Mouse (Mus musculus) hindbrain, embryonic 12.5 days (tissue): Measurements from ENCODE around the gene Onecut1. TPM values are rescaled to one million over a fixed set of nuclear protein-coding genes. Genes with fewer than 3 reads are reported as not detected.
A peak's percentile ranks its signal among the peaks of the same experiment; 100 is the strongest.

Experiments used
- ATAC-seq: fragments of 200-750 bp; cut with Nextera tagmentation; 2 replicates; pipeline ENCODE4 v1.8.0; 2017; ENCODE audit warnings: moderate TSS enrichment; ENCODE audit not compliant: low FRiP score
- H3K27ac ChIP-seq: fragments of 300-500 bp; sonication (generic); 2 replicates; pipeline ENCODE4 v1.5.1; 2016; ENCODE audit warnings: mild to moderate bottlenecking
- H3K27me3 ChIP-seq: fragments of 300-500 bp; sonication (generic); 2 replicates; pipeline ENCODE4 v1.6.1; 2016; ENCODE audit warnings: mild to moderate bottlenecking
- H3K36me3 ChIP-seq: fragments of 300-500 bp; sonication (generic); 2 replicates; pipeline ENCODE4 v1.6.1; 2016; ENCODE audit warnings: mild to moderate bottlenecking
- H3K4me1 ChIP-seq: fragments of 300-500 bp; sonication (generic); 2 replicates; pipeline ENCODE4 v1.6.1; 2016
- H3K4me2 ChIP-seq: fragments of 300-500 bp; sonication (generic); replicated peaks from 2 replicates; pipeline ENCODE4 v1.6.1; 2016; ENCODE audit warnings: mild to moderate bottlenecking
- H3K4me3 ChIP-seq: fragments of 300-500 bp; sonication (generic); 2 replicates; pipeline ENCODE4 v1.5.1; 2016; ENCODE audit warnings: mild to moderate bottlenecking
- H3K9ac ChIP-seq: fragments of 300-500 bp; sonication (generic); 2 replicates; pipeline ENCODE4 v1.6.1; 2016; ENCODE audit warnings: mild to moderate bottlenecking, moderate library complexity
- H3K9me3 ChIP-seq: fragments of 300-500 bp; sonication (generic); replicated peaks from 2 replicates; pipeline ENCODE4 v1.6.1; 2016; ENCODE audit warnings: mild to moderate bottlenecking
- WGBS: fragments of 180-500 bp; shearing (Covaris S2); methylation state at CpG from one replicate; pipeline ENCODE4 v1.1.7; 2016; 5-methylcytosine and 5-hydroxymethylcytosine counted together
- polyA plus RNA-seq: library from polyadenylated mRNA; unstranded; fragments of >200 nt; fragmentation: Nextera tagmentation; extraction: Ambion mirVana; gene quantifications from 2 replicates; pipeline ENCODE4 v1.2.1, GENCODE M21; 2016

Gene Onecut1
- polyA plus RNA-seq, 1 experiment from 2014 or later: 11.7 TPM

DNA sequence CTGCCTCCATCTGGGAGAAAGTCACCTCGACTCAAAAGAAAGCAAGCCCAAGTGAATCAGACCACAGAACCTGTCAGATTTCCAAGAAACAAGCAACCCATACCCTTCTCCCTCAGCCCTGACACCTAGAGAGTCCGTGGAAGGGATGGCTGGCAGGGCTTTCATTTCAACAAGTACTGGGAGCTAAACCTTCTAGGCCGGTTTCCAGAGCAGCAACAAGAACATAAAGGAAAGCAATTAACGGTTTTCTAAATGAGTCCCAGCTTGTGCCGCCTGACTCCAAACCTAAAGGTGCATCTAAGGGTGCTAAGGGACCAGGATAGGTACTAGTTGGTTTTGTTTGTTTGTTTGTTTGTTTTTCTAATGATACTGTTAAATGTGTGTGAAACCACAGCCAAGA is 10.1 kb upstream of the Onecut1 start:
- WGBS: under 1% methylated on average over 5 of the region's 5 CpGs
- H3K27ac ChIP-seq: no peak overlapping the region
- no peak overlapping the region for H3K4me3 ChIP-seq

DNA sequence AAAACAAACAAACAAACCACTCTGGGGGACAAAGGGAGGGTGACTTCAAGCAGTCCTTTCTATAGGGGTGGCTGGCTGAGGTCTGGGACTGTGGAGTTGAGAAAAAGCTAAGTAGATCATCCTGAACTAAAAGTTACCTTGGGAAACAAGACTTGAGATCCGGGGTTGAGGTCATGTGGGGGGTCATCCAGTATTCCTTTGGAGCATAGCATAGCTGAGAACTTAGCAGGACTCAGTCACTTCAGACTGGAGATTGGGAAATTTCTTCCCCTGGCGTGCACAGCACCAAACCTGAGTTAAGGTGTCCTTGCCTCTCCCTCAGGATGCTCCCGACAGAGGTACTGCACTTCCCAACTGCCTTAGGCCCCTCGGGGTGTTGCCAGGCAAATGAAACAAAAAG is 9.4 kb upstream of the Onecut1 start:
- no peaks in the 10 kb centered on the region for H3K36me3 ChIP-seq
- ATAC-seq: no peak
- H3K9ac ChIP-seq: no peak overlapping the region
- H3K4me1 ChIP-seq: peaks cover 27% of the 10 kb centered on the region
- no peak overlapping the region for H3K27ac ChIP-seq
- peaks cover 94% of the 10 kb centered on the region for H3K27me3 ChIP-seq
- H3K4me3 ChIP-seq: no peak overlapping the region
- H3K9me3 ChIP-seq: no peaks in the 10 kb centered on the region
- H3K4me2 ChIP-seq: no peak overlapping the region
- 3% methylated on average over 4 of the region's 4 CpGs for WGBS

More for the DNA sequence above, 10.1 kb upstream of the Onecut1 start:
- Histone ChIP-seq H3K36me3 (no peaks in the 10 kb centered on the region), H3K4me1 (peaks cover 31% of the 10 kb centered on the region), H3K9ac (no peak overlapping the region), H3K4me2 (peak overlapping the region; percentile 25; the same call in 1 of the 2 replicates), H3K27me3 (peaks cover 94% of the 10 kb centered on the region), H3K9me3 (no peaks in the 10 kb centered on the region)
- no peak for ATAC-seq

DNA sequence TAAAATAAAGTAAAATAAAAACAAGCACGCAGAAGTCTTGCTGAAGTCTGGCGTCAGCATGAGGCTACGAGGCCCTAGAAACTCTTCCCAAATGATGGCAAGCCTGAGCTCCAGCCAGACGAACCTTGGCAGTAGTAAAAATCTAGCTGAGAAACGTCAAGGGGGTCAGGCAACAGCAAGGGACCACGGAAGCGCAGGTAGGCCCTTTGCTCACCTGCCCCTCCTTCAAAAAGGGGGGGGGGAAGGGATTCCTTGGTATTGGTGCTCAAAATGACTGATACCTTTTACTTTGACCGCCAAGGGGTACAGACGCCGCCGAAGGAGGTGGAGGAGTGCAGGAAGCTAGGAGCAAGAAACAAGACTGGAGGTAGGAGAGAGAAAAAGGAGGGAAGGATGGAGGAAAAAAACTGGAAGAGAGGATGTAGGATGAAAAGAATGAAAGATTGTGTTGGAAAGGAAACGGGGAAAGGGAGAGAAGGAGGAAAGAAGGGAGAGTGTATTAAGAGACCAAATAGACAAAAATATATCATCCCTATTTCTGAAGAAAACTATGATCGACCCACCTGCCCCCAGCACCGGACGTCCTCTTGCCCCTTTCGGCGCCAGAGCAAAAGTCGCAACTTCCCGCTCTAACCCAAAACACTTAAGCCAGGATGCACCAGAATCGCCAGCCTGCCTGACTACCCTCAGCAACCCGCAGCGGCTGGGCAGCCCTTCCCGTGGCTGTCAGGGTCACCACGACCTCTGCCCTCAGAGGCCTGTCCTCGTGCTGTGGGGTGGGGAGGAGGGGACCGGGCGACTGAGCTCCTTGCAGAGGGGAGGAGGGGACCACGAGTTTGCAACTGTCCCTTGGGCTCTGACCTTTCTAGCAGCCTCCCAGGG is 8.3 kb upstream of the Onecut1 start:
- no peak overlapping the region for H3K9ac ChIP-seq
- 0 out of 2 replicates have a peak overlapping the region, but pooled peaks have one; percentile 13 for H3K27ac ChIP-seq
- 1% methylated on average over 28 of the region's 28 CpGs for WGBS
- no peak for ATAC-seq
- peaks cover 95% of the 10 kb centered on the region for H3K27me3 ChIP-seq
- no peaks in the 10 kb centered on the region for H3K9me3 ChIP-seq
- peak overlapping the region; percentile 3; the same call in 1 of the 2 replicates for H3K4me3 ChIP-seq
- H3K4me2 ChIP-seq: peak overlapping the region; percentile 16
- H3K36me3 ChIP-seq: no peaks in the 10 kb centered on the region
- peaks cover 24% of the 10 kb centered on the region for H3K4me1 ChIP-seq

DNA sequence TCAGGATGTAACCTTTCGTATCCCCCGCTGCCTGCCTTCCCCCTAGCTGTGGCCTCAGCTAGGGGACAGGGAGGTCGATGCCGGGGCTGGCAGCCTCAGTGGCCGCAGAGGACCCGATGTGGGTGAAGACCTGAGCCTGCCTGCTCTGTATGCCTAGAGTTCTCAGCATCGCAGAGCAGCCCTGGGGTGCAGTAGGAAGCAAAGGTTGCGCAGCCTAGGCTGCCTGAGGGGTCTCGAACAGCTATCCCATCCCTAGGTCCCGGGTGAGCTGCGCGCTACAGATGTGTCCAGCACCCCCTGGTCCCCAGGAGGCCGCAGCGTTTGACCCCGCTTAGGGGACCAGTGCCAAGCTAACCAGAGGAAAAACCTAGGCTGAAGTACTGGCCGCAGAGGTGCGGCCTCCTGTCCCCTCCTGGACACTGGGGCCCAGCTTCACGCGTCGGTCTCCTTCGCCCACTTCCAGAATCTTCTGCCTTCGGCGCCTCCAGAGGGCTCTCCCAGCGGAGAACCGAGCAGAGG is 7.6 kb upstream of the Onecut1 start:
- Histone ChIP-seq H3K9me3 (no peaks in the 10 kb centered on the region), H3K4me2 (peak overlapping the region; percentile 16), H3K27me3 (peaks cover 95% of the 10 kb centered on the region), H3K9ac (0 out of 2 replicates have a peak overlapping the region, but pooled peaks have one; percentile 37), H3K36me3 (no peaks in the 10 kb centered on the region), H3K4me1 (peaks cover 17% of the 10 kb centered on the region), H3K4me3 (no peak overlapping the region), H3K27ac (peak overlapping the region; percentile 13; the same call in 1 of the 2 replicates)
- WGBS: under 1% methylated on average over 25 of the region's 25 CpGs
- no peak for ATAC-seq

DNA sequence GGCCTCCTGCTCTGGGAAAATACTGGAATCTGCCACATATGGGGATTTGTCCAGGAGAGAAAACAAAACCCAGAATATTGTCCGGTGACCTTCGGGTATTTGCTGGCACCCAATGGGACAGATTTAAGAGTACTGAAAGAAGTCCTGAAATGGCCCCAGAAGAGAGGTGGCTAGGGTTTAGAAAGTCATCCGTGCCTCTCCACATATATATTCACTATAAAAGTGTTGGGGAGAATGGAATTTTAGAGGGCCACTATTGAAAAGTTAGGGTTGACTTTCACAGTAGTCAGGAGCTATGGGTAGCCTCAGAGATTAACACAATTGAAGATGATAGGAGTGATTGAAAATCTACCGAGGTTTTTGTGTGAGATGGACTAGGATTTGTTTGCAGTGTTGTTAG is 6.3 kb upstream of the Onecut1 start:
- Histone ChIP-seq H3K9me3 (no peaks in the 10 kb centered on the region), H3K4me1 (peaks cover 12% of the 10 kb centered on the region), H3K9ac (no peak overlapping the region), H3K36me3 (no peaks in the 10 kb centered on the region), H3K27me3 (peaks cover 96% of the 10 kb centered on the region), H3K27ac (no peak overlapping the region), H3K4me2 (no peak overlapping the region), H3K4me3 (no peak overlapping the region)
- WGBS: 3% methylated on average over 4 of the region's 4 CpGs
- ATAC-seq: no peak

DNA sequence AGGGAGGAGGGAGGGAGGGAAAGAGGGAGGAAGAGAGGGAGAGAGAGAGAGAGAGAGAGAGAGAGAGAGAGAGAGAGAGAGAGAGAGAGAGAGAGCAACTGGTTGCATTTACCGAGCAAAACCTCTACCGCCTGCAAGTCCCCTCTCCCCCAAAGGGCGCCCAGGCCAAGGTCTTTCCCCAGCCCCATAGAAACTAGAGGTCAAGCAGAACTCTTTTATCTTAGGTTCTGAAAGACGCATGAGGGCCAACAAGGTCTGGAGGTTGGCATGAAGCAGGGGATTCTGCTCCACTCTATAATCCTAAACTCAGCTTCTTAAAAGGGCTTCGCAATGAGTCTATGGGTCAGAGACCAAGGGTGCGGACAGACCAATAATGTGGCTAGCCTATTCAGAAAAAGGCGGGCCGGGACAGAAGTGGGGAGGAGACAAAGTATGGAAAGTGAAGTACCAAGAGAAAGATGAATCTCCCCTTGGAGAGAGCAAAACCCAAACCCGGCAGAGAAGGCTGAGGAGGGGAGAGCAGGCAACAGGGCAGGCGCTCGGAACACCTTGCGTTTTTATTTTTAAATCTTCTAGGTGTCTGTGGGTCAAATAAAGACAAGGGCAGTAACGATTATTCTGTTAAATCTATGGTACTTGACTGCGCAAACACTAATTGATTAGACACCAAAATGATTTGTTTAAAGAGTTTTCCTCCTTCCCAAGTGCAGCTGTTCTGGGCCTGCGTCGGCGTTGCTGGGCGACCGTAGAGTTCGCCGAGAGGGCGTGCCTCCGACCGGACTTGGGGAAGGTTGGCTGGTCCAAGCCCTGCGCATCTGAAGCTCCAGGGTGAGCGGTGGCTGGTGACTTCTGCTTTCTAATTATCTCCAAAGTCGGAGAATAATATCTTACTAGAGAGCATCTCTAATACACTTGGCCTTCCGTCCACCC is 4.9 kb upstream of the Onecut1 start:
- no peaks in the 10 kb centered on the region for H3K36me3 ChIP-seq
- peaks cover 22% of the 10 kb centered on the region for H3K4me1 ChIP-seq
- H3K4me2 ChIP-seq: no peak overlapping the region
- H3K27me3 ChIP-seq: peaks cover 94% of the 10 kb centered on the region
- ATAC-seq: no peak
- H3K27ac ChIP-seq: no peak overlapping the region
- H3K9me3 ChIP-seq: no peaks in the 10 kb centered on the region
- WGBS: under 1% methylated on average over 28 of the region's 28 CpGs
- H3K4me3 ChIP-seq: no peak overlapping the region
- H3K9ac ChIP-seq: no peak overlapping the region

DNA sequence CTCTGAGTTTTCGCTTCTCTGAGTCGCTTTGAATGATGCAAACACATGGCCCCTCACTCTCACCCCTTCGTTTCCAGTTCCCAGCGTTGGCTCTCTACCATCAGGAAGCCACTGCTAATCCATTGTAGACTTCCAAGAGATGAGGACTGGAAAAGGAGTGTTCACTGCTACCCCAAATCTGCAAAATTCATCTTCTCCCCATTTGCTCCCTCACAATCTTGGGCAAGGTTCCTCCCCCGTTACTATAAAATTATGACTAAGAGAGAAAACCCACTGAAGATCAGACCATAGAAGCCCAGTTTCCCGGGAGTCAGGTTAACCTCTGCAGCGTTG is 4.2 kb upstream of the Onecut1 start:
- WGBS: 1% methylated on average over 7 of the region's 7 CpGs
- Histone ChIP-seq H3K9ac (no peak overlapping the region), H3K27me3 (peaks cover 93% of the 10 kb centered on the region), H3K36me3 (no peaks in the 10 kb centered on the region), H3K4me2 (no peak overlapping the region), H3K9me3 (no peaks in the 10 kb centered on the region), H3K27ac (no peak overlapping the region), H3K4me1 (peaks cover 26% of the 10 kb centered on the region), H3K4me3 (no peak overlapping the region)
- no peak for ATAC-seq

DNA sequence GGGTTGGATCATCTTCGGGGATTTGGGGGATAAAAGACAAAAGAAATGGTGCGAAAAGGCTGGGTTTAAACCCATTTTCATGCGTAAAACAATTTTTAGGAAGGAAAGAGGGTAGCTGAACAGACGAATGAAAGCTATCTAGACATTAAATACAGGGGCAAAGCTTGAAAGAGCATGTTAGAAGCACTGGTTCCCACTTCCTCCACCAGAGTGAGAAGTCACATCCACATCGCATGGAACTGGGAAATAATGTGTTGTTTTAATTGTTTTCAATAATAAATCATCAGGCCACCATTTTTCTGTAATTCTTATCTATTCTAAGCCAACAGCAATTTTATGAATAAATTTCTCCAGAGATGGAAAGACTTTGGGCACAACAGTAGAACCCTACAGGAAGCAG is 3.6 kb upstream of the Onecut1 start:
- Histone ChIP-seq H3K9ac (no peak overlapping the region), H3K4me3 (no peak overlapping the region), H3K27ac (no peak overlapping the region), H3K27me3 (peaks cover 93% of the 10 kb centered on the region), H3K4me1 (peaks cover 31% of the 10 kb centered on the region), H3K9me3 (no peaks in the 10 kb centered on the region), H3K4me2 (no peak overlapping the region), H3K36me3 (no peaks in the 10 kb centered on the region)
- WGBS: 7% methylated on average over 5 of the region's 5 CpGs
- no peak for ATAC-seq

DNA sequence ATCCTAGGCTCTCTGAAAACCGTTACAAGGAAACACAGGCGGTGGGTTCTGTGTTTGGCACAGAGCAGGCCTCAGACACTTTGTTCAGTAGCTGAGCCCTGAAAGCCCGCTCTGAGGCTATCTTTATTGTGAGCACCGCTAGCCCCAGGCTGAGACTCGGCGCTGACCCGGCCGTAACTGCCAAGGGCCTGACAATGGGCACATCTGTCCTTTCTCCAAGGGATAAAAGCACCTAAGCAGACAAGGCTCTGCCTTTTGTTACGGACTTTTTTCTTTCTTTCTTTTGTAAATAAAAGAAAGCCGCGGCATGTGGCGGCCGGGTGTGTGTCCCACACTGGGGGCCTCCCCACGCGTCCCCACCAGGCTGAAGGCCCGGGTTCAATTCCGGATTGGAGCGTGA is 1.3 kb upstream of the Onecut1 start:
- peaks cover 36% of the 10 kb centered on the region for H3K4me1 ChIP-seq
- WGBS: 2% methylated on average over 18 of the region's 18 CpGs
- H3K9ac ChIP-seq: no peak overlapping the region
- H3K36me3 ChIP-seq: no peaks in the 10 kb centered on the region
- peak overlapping the region; percentile 76 for H3K4me2 ChIP-seq
- H3K9me3 ChIP-seq: no peaks in the 10 kb centered on the region
- H3K27ac ChIP-seq: no peak overlapping the region
- peaks cover 95% of the 10 kb centered on the region for H3K27me3 ChIP-seq
- no peak for ATAC-seq
- H3K4me3 ChIP-seq: 0 out of 2 replicates have a peak overlapping the region, but pooled peaks have one; percentile 50

DNA sequence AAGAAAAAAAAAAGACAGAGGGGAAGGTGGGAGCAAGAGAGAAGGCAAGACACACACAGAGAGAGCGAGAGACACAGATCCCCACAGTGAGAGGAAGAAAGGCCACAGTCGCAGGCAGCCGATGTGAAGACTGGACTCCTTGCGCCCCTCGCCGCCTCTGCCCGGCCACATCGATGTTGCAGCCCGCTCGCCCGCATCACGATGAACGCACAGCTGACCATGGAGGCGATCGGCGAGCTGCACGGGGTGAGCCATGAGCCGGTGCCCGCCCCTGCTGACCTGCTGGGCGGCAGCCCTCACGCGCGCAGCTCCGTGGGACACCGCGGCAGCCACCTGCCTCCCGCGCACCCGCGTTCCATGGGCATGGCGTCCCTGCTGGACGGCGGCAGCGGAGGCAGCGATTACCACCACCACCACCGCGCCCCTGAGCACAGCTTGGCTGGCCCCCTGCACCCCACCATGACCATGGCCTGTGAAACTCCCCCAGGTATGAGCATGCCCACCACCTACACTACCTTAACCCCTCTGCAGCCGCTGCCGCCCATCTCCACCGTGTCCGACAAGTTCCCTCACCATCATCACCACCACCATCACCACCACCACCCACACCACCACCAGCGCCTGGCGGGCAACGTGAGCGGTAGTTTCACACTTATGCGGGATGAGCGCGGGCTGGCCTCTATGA is 517 bp downstream of the Onecut1 start:
- peak overlapping the region; percentile 78 for H3K27ac ChIP-seq
- no peaks in the 10 kb centered on the region for H3K9me3 ChIP-seq
- WGBS: 1% methylated on average over 47 of the region's 48 CpGs
- peak overlapping the region; percentile 72 for H3K9ac ChIP-seq
- H3K27me3 ChIP-seq: peaks cover 95% of the 10 kb centered on the region
- 0 out of 2 replicates have a peak, but pooled peaks have one; percentile 5 for ATAC-seq
- H3K4me3 ChIP-seq: peak overlapping the region; percentile 50
- peak overlapping the region; percentile 76 for H3K4me2 ChIP-seq
- H3K4me1 ChIP-seq: peaks cover 38% of the 10 kb centered on the region
- no peaks in the 10 kb centered on the region for H3K36me3 ChIP-seq

DNA sequence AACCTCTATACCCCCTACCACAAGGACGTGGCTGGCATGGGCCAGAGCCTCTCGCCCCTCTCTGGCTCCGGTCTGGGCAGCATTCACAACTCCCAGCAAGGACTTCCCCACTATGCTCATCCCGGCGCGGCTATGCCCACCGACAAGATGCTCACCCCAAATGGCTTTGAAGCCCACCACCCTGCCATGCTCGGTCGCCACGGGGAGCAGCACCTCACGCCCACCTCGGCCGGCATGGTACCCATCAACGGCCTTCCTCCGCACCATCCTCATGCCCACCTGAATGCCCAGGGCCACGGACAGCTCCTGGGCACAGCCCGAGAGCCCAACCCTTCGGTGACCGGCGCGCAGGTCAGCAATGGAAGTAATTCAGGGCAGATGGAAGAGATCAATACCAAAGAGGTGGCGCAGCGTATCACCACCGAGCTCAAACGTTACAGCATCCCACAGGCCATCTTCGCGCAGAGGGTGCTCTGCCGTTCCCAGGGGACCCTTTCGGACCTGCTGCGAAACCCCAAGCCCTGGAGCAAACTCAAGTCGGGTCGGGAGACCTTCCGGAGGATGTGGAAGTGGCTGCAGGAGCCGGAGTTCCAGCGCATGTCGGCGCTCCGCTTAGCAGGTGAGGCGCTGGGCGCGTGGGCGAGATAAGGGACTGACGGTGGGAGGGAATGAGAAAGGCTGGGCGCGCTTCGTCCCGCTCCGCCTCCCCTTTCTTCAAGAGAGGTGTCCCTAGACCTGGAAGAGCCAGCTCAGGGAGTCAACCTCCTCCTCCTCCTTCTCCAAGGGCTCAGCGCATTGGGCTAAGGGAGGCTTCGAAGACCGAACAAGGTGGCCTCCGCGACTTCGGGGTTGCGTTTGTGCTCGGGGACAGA is 1.3 kb downstream of the Onecut1 start:
- no peaks in the 10 kb centered on the region for H3K36me3 ChIP-seq
- peak overlapping the region; percentile 50 for H3K4me3 ChIP-seq
- peak overlapping the region; percentile 78 for H3K27ac ChIP-seq
- no peaks in the 10 kb centered on the region for H3K9me3 ChIP-seq
- WGBS: 2% methylated on average over 56 of the region's 56 CpGs
- H3K4me1 ChIP-seq: peaks cover 38% of the 10 kb centered on the region
- ATAC-seq: no peak
- peak overlapping the region; percentile 72 for H3K9ac ChIP-seq
- peak overlapping the region; percentile 76 for H3K4me2 ChIP-seq
- peaks cover 95% of the 10 kb centered on the region for H3K27me3 ChIP-seq
